10 mouse cellular contexts compared by ENCODE assay signal in the genomic region with DNA sequence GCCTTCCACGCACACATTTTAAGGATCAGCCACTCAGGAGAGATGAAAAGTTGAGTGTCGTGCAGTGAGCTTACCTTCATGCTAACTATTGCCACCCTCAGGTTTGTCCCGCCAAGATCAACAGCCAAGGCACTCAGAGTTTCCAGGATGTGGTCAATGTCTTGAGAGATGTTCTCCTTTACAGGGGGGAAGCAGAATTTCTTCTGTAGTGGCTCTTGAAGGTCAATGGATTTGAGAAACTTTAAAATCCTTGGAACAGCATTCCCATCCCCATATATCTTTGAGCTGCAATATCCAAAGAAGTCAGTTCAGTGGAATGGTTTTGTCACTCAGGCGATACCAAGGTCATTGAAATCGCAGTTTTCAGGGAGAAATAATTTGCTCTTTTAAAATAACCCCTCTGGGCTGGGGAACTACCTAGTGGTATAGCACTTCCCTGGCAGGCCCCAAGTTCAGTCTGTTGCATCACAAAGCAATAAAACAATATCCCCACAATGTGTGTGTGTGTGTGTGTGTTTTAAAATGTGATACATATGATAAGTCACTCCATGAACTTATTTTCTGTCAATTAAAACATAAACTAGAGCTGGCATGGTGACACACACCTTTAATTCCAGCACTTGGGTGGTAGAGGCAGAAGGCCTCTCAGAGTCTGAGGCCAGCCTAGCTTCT.
"Had no signal": no experiment of that assay in that cellular context is flagged by ENCODE, and none has a peak within 500 bp of the region (broad histone marks: within the 10 kb centered on the region; RNA-seq: fewer than 3 reads in every experiment).

No protein-coding gene starts in this region.

- H3K9me3 ChIP-seq: limb, embryonic 15.5 days; liver, embryonic 12.5 days; midbrain, embryonic 12.5 days; neural tube, embryonic 12.5 days had no signal

- H3K4me3 ChIP-seq: left cerebral cortex, adult 2 months; limb, embryonic 15.5 days; liver, embryonic 12.5 days; midbrain, embryonic 12.5 days; neural tube, embryonic 12.5 days had no signal

- H3K27ac ChIP-seq: left cerebral cortex, adult 2 months; limb, embryonic 15.5 days; liver, embryonic 12.5 days; midbrain, embryonic 12.5 days; neural tube, embryonic 12.5 days had no signal

- H3K9ac ChIP-seq: limb, embryonic 15.5 days; liver, embryonic 12.5 days; lung, embryonic 14.5 days; midbrain, embryonic 12.5 days; neural tube, embryonic 12.5 days had no signal

- ATAC-seq: liver, embryonic 12.5 days; midbrain, embryonic 16.5 days had no signal

- H3K4me2 ChIP-seq: limb, embryonic 15.5 days; liver, embryonic 12.5 days; lung, embryonic 14.5 days; midbrain, embryonic 12.5 days; neural tube, embryonic 12.5 days had no signal

- DNase-seq: lung, embryonic 14.5 days; lung, postnatal 10 days; lung, postnatal 4 days; thymus, postnatal 14 days had no signal

- H3K27me3 ChIP-seq: limb, embryonic 15.5 days; liver, embryonic 12.5 days; neural tube, embryonic 12.5 days had no signal

- H3K4me1 ChIP-seq: limb, embryonic 15.5 days; liver, embryonic 12.5 days; midbrain, embryonic 12.5 days; neural tube, embryonic 12.5 days had no signal
